Mouse (Mus musculus) hindbrain, postnatal 0 days (tissue): ENCODE results near the gene Pigf. TPM values are rescaled to one million over a fixed set of nuclear protein-coding genes. Genes with fewer than 3 reads are reported as not detected.

ENCODE experiments used
- ATAC-seq: fragments of 200-750 bp; cut with Nextera tagmentation; 2 replicates; pipeline ENCODE4 v1.8.0; 2017; ENCODE audit warnings: mild to moderate bottlenecking, moderate TSS enrichment, moderate library complexity
- DNase-seq: peaks from one replicate; pipeline ENCODE4 v3.0.0-alpha.2; 2015; ENCODE audit warnings: low spot score
- H3K27ac ChIP-seq: fragments of 300-500 bp; sonication (generic); 2 replicates; pipeline ENCODE4 v1.5.1; 2014; ENCODE audit warnings: mild to moderate bottlenecking
- H3K27me3 ChIP-seq: fragments of 300-500 bp; sonication (generic); 2 replicates; pipeline ENCODE4 v1.6.1; 2014; ENCODE audit warnings: low read length, mixed read lengths; ENCODE audit not compliant: insufficient read depth
- H3K36me3 ChIP-seq: fragments of 300-500 bp; sonication (generic); 2 replicates; pipeline ENCODE4 v1.6.1; 2014; ENCODE audit warnings: low read length, mixed read lengths; ENCODE audit not compliant: insufficient read depth
- H3K4me1 ChIP-seq: fragments of 300-500 bp; sonication (generic); 2 replicates; pipeline ENCODE4 v1.6.1; 2014; ENCODE audit warnings: antibody characterized with exemption, low read length, mixed read lengths; ENCODE audit not compliant: insufficient read depth
- H3K4me2 ChIP-seq: fragments of 300-500 bp; sonication (generic); 2 replicates; pipeline ENCODE4 v1.6.1; 2014; ENCODE audit warnings: low read depth, mild to moderate bottlenecking, low read length, moderate library complexity, mixed read lengths
- H3K4me3 ChIP-seq: fragments of 300-500 bp; sonication (generic); 2 replicates; pipeline ENCODE4 v1.5.1; 2014; ENCODE audit warnings: low read length
- H3K9ac ChIP-seq: fragments of 300-500 bp; sonication (generic); replicated peaks from 2 replicates; pipeline ENCODE4 v1.6.1; 2014; ENCODE audit warnings: mild to moderate bottlenecking, low read length, moderate library complexity, mixed read lengths
- H3K9me3 ChIP-seq: fragments of 300-500 bp; sonication (generic); 2 replicates; pipeline ENCODE4 v1.6.1; 2016; ENCODE audit warnings: low read length, mixed read lengths
- CTCF ChIP-seq: IDR thresholded peaks from 2 replicates; pipeline ENCODE4 v1.5.1; 2016; ENCODE audit warnings: antibody characterized with exemption, control low read depth, low read depth
- WGBS: fragments of 180-500 bp; shearing (Covaris S2); extraction: QIAGEN DNeasy Blood & Tissue Kit; methylation state at CpG from one replicate; pipeline ENCODE4 v1.1.7; 2014; 5-methylcytosine and 5-hydroxymethylcytosine counted together
- polyA plus RNA-seq: library from polyadenylated mRNA; unstranded; fragments of >200 nt; fragmentation: Nextera tagmentation; extraction: Ambion mirVana; gene quantifications from 2 replicates; pipeline ENCODE4 v1.2.1, GENCODE M21; 2015
- total RNA-seq: library from RNA; depleted of rRNA; stranded (reverse); fragments of >200 nt; gene quantifications from 2 replicates; pipeline ENCODE4 v1.2.3, GENCODE M21; 2014

Pigf gene
- total and polyA plus RNA-seq, 2 experiments from 2014 or later, result 15.7 to 31.3 TPM

DNA sequence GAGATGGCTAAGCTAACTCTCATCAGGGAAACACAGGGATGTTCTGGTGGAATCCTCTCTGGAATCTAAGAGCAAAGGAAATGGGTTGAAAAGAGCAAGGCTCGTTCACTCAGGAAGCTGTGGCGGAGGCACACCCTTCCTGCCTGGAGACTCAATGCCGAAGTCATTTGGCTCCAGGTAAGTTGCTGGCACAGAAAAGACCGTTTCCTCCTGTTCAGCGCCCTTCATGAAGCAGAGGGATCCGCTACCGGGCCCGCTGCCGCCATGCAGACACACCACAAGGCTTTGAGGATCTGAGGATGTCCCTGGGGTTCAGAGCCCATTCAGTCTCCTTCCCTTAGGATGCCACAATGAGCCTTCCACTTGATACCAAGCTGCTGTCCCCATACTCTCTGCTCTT, 37.4 kb upstream of the Pigf start:
- no peak for DNase-seq
- no peak for TF ChIP-seq CTCF
- no peaks in the 10 kb centered on the region for H3K9me3 ChIP-seq

GRCm38 (mm10) chr17:87057486-87058266, 32.5 kb upstream of the Pigf start:
- no peaks in the 10 kb centered on the region for H3K36me3 ChIP-seq
- no peak for TF ChIP-seq CTCF
- no peak for DNase-seq
- H3K27me3 ChIP-seq, result no peaks in the 10 kb centered on the region
- no peak overlapping the region for H3K9ac ChIP-seq
- no peak overlapping the region for H3K27ac ChIP-seq
- no peak for ATAC-seq
- H3K4me3 ChIP-seq, result no peak overlapping the region
- H3K9me3 ChIP-seq, result no peaks in the 10 kb centered on the region
- 62% methylated on average over 8 of the region's 8 CpGs for WGBS
- no peak overlapping the region for H3K4me2 ChIP-seq
- peaks cover 5% of the 10 kb centered on the region; the same call in 1 of the 2 replicates for H3K4me1 ChIP-seq

More for the DNA sequence above, 37.4 kb upstream of the Pigf start:
- ATAC-seq, result no peak
- Histone ChIP-seq H3K4me2 (no peak overlapping the region), H3K36me3 (no peaks in the 10 kb centered on the region), H3K27me3 (no peaks in the 10 kb centered on the region), H3K4me1 (no peaks in the 10 kb centered on the region), H3K9ac (no peak overlapping the region), H3K27ac (no peak overlapping the region), H3K4me3 (no peak overlapping the region)
- WGBS, result 91% methylated on average over 9 of the region's 9 CpGs

GRCm38 (mm10) chr17:87056761-87057160, 31.6 kb upstream of the Pigf start:
- Histone ChIP-seq H3K36me3 (no peaks in the 10 kb centered on the region), H3K4me3 (no peak overlapping the region), H3K9me3 (no peaks in the 10 kb centered on the region), H3K27ac (no peak overlapping the region), H3K4me2 (no peak overlapping the region), H3K4me1 (peaks cover 5% of the 10 kb centered on the region; the same call in 1 of the 2 replicates), H3K9ac (no peak overlapping the region), H3K27me3 (no peaks in the 10 kb centered on the region)
- no peak for TF ChIP-seq CTCF
- DNase-seq, result no peak
- WGBS, result 91% methylated on average over 7 of the region's 7 CpGs
- no peak for ATAC-seq

GRCm38 (mm10) chr17:87055663-87056062, 30.5 kb upstream of the Pigf start:
- no peak for ATAC-seq
- TF ChIP-seq CTCF, result no peak

GRCm38 (mm10) chr17:87055051-87055459, 29.8 kb upstream of the Pigf start:
- H3K4me3 ChIP-seq, result no peak overlapping the region
- peak overlapping the region; percentile 57 for H3K27ac ChIP-seq
- H3K9me3 ChIP-seq, result no peaks in the 10 kb centered on the region
- no peaks in the 10 kb centered on the region for H3K27me3 ChIP-seq
- H3K36me3 ChIP-seq, result no peaks in the 10 kb centered on the region
- WGBS, result 37% methylated on average over 5 of the region's 5 CpGs
- DNase-seq (peak; percentile 76), ATAC-seq (peak; percentile 88)
- peaks cover 5% of the 10 kb centered on the region; the same call in 1 of the 2 replicates for H3K4me1 ChIP-seq
- no peak for TF ChIP-seq CTCF
- H3K9ac ChIP-seq, result no peak overlapping the region
- no peak overlapping the region for H3K4me2 ChIP-seq

More at GRCm38 (mm10) chr17:87055663-87056062, 30.5 kb upstream of the Pigf start:
- Histone ChIP-seq H3K27me3 (no peaks in the 10 kb centered on the region), H3K4me3 (no peak overlapping the region), H3K27ac (peak overlapping the region; percentile 57; the same call in 1 of the 2 replicates), H3K36me3 (no peaks in the 10 kb centered on the region), H3K4me1 (peaks cover 5% of the 10 kb centered on the region; the same call in 1 of the 2 replicates), H3K9me3 (no peaks in the 10 kb centered on the region), H3K9ac (no peak overlapping the region), H3K4me2 (no peak overlapping the region)
- no peak for DNase-seq
- 61% methylated on average over 1 of the region's 1 CpGs for WGBS

- H3K4me2 ChIP-seq, result no peak overlapping the region
- H3K27me3 ChIP-seq, result no peaks in the 10 kb centered on the region
- ATAC-seq (no peak), DNase-seq (no peak)
- H3K36me3 ChIP-seq, result no peaks in the 10 kb centered on the region
- H3K9me3 ChIP-seq, result no peaks in the 10 kb centered on the region
- no peak overlapping the region for H3K4me3 ChIP-seq
- no peak for TF ChIP-seq CTCF
- peaks cover 5% of the 10 kb centered on the region; the same call in 1 of the 2 replicates for H3K4me1 ChIP-seq
- no peak overlapping the region for H3K9ac ChIP-seq
- WGBS, result 71% methylated on average over 5 of the region's 5 CpGs
- no peak overlapping the region for H3K27ac ChIP-seq
These were observed 28.7 kb upstream of the Pigf start for GRCm38 (mm10) chr17:87053921-87054320.

GRCm38 (mm10) chr17:87052432-87052831, 27.2 kb upstream of the Pigf start:
- peaks cover 5% of the 10 kb centered on the region; the same call in 1 of the 2 replicates for H3K4me1 ChIP-seq
- ATAC-seq, result no peak
- H3K4me2 ChIP-seq, result no peak overlapping the region
- H3K9ac ChIP-seq, result no peak overlapping the region
- H3K4me3 ChIP-seq, result no peak overlapping the region
- H3K27ac ChIP-seq, result no peak overlapping the region
- no peaks in the 10 kb centered on the region for H3K9me3 ChIP-seq
- no peak for DNase-seq
- no peaks in the 10 kb centered on the region for H3K36me3 ChIP-seq
- H3K27me3 ChIP-seq, result no peaks in the 10 kb centered on the region
- no peak for TF ChIP-seq CTCF
- 96% methylated on average over 1 of the region's 1 CpGs for WGBS
